Mouse (Mus musculus): ENCODE measurements around the gene Deaf1. TPM values are rescaled to one million over a fixed set of nuclear protein-coding genes. Genes with fewer than 3 reads are reported as not detected.

The Deaf1 gene
- polyA plus RNA-seq, 1 experiment from 2014 or later, result 79.7 TPM

- Histone ChIP-seq H3K36me3 (ENCODE audit: control insufficient read depth, insufficient read depth, low read length) (no peaks in the 10 kb centered on the region), H3K27ac (ENCODE audit: low read depth, low read length) (no peak overlapping the region), H3K27me3 (ENCODE audit: control insufficient read depth, insufficient read depth, low read length) (no peaks in the 10 kb centered on the region), H3K4me3 (ENCODE audit: low read length) (peak overlapping the region; percentile 44; the same call in 1 of the 2 replicates), H3K4me2 (replicated peaks; ENCODE audit: low read depth, low read length) (peak overlapping the region; percentile 88), H3K4me1 (ENCODE audit: control insufficient read depth, insufficient read depth, low read length) (peaks cover 4% of the 10 kb centered on the region; the same call in 1 of the 2 replicates), H3K9me3 (ENCODE audit: control insufficient read depth, low read length) (no peaks in the 10 kb centered on the region), H3K9ac (ENCODE audit: low read depth, low read length) (peak overlapping the region; percentile 56; the same call in 1 of the 2 replicates)
- WGBS, result 66% methylated on average over 11 of the region's 11 CpGs
- ATAC-seq (ENCODE audit: low FRiP score, low TSS enrichment), result peak; percentile 28
Measured at GRCm38 (mm10) chr7:141277701-141278678, 49.5 kb downstream of the Deaf1 start.

DNA sequence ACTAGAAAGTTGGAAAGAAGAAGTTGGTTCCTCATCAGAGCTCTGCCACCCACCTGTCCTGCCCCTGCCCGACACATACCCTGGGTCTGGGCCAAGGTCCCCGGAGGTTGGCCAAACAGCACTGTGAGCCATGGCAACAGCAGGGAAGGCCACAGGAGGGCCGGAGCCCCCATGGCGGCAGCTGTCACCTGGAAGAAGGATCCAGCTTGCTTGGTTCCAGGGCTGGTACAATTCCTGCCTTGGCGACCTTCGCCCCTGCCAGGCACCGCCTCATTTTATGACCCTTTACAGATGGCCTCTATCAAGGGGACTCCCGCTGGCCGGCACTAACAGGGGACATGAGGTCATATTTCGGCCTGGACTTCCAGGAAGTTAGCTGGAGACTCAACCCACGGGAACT, 50.9 kb downstream of the Deaf1 start, which contains the start of gene Cdhr5:
TSS of gene Cdhr5 (minus strand) at position 241 of the 400 bp plus-strand sequence.
- no peaks in the 10 kb centered on the region for H3K27me3 ChIP-seq (ENCODE audit: control insufficient read depth, insufficient read depth, low read length)
- H3K36me3 ChIP-seq (ENCODE audit: control insufficient read depth, insufficient read depth, low read length), result no peaks in the 10 kb centered on the region
- 0 out of 2 replicates have a peak within 1 kb of the TSS, but pooled peaks have one; percentile 1 for H3K4me2 ChIP-seq (replicated peaks; ENCODE audit: low read depth, low read length)
- H3K9me3 ChIP-seq (ENCODE audit: control insufficient read depth, low read length), result no peaks in the 10 kb centered on the region
- 22% methylated on average over 11 of the region's 11 CpGs for WGBS
- H3K4me3 ChIP-seq (ENCODE audit: low read length), result no peak within 1 kb of the TSS
- peaks cover 4% of the 10 kb centered on the region; the same call in 1 of the 2 replicates for H3K4me1 ChIP-seq (ENCODE audit: control insufficient read depth, insufficient read depth, low read length)
- H3K9ac ChIP-seq (ENCODE audit: low read depth, low read length), result no peak within 1 kb of the TSS
- ATAC-seq (ENCODE audit: low FRiP score, low TSS enrichment), result peak; percentile 33; the same call in 1 of the 2 replicates
- H3K27ac ChIP-seq (ENCODE audit: low read depth, low read length), result no peak within 1 kb of the TSS

- H3K4me1 ChIP-seq (ENCODE audit: control insufficient read depth, insufficient read depth, low read length), result peaks cover 4% of the 10 kb centered on the region; the same call in 1 of the 2 replicates
- no peak overlapping the region for H3K9ac ChIP-seq (ENCODE audit: low read depth, low read length)
- no peak for ATAC-seq (ENCODE audit: low FRiP score, low TSS enrichment)
- H3K9me3 ChIP-seq (ENCODE audit: control insufficient read depth, low read length), result no peaks in the 10 kb centered on the region
- H3K27ac ChIP-seq (ENCODE audit: low read depth, low read length), result no peak overlapping the region
- WGBS, result 74% methylated on average over 9 of the region's 9 CpGs
- H3K4me3 ChIP-seq (ENCODE audit: low read length), result no peak overlapping the region
- no peak overlapping the region for H3K4me2 ChIP-seq (replicated peaks; ENCODE audit: low read depth, low read length)
- H3K27me3 ChIP-seq (ENCODE audit: control insufficient read depth, insufficient read depth, low read length), result no peaks in the 10 kb centered on the region
- no peaks in the 10 kb centered on the region for H3K36me3 ChIP-seq (ENCODE audit: control insufficient read depth, insufficient read depth, low read length)
Measured at GRCm38 (mm10) chr7:141275356-141275755, 52.1 kb downstream of the Deaf1 start.

GRCm38 (mm10) chr7:141270631-141271030, 56.9 kb downstream of the Deaf1 start:
- WGBS, result 87% methylated on average over 3 of the region's 3 CpGs
- H3K4me3 ChIP-seq (ENCODE audit: low read length), result no peak overlapping the region
- no peak overlapping the region for H3K4me2 ChIP-seq (replicated peaks; ENCODE audit: low read depth, low read length)
- H3K27ac ChIP-seq (ENCODE audit: low read depth, low read length), result no peak overlapping the region
- no peak overlapping the region for H3K9ac ChIP-seq (ENCODE audit: low read depth, low read length)
- H3K36me3 ChIP-seq (ENCODE audit: control insufficient read depth, insufficient read depth, low read length), result no peaks in the 10 kb centered on the region
- peaks cover 3% of the 10 kb centered on the region for H3K4me1 ChIP-seq (ENCODE audit: control insufficient read depth, insufficient read depth, low read length)
- ATAC-seq (ENCODE audit: low FRiP score, low TSS enrichment), result no peak
- H3K9me3 ChIP-seq (ENCODE audit: control insufficient read depth, low read length), result no peaks in the 10 kb centered on the region
- H3K27me3 ChIP-seq (ENCODE audit: control insufficient read depth, insufficient read depth, low read length), result no peaks in the 10 kb centered on the region

DNA sequence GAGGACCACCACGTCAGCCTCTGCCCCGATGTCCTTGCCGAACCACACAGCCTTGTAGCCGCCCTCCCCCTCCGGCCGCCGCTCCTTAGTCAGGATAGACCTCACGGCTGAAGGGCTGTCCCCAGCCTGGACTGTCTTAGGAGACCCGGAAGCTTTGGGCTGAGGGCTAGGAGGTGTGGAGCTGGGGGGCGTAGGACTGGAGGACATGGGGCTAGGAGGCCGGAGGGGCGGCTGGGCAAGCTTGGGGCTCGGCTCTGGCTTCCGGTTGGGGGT, 58.3 kb downstream of the Deaf1 start:
- H3K4me2 ChIP-seq (replicated peaks; ENCODE audit: low read depth, low read length), result no peak overlapping the region
- ATAC-seq (ENCODE audit: low FRiP score, low TSS enrichment), result no peak
- H3K9me3 ChIP-seq (ENCODE audit: control insufficient read depth, low read length), result no peaks in the 10 kb centered on the region
- whole genome bisulfite sequencing, result 80% methylated on average over 14 of the region's 14 CpGs
- peaks cover 4% of the 10 kb centered on the region for H3K36me3 ChIP-seq (ENCODE audit: control insufficient read depth, insufficient read depth, low read length)
- no peak overlapping the region for H3K27ac ChIP-seq (ENCODE audit: low read depth, low read length)
- H3K4me3 ChIP-seq (ENCODE audit: low read length), result no peak overlapping the region
- H3K4me1 ChIP-seq (ENCODE audit: control insufficient read depth, insufficient read depth, low read length), result peaks cover 11% of the 10 kb centered on the region
- H3K9ac ChIP-seq (ENCODE audit: low read depth, low read length), result no peak overlapping the region
- no peaks in the 10 kb centered on the region for H3K27me3 ChIP-seq (ENCODE audit: control insufficient read depth, insufficient read depth, low read length)

GRCm38 (mm10) chr7:141268466-141269272, 58.8 kb downstream of the Deaf1 start:
- ATAC-seq (ENCODE audit: low FRiP score, low TSS enrichment), result no peak
- H3K27me3 ChIP-seq (ENCODE audit: control insufficient read depth, insufficient read depth, low read length), result no peaks in the 10 kb centered on the region
- H3K4me1 ChIP-seq (ENCODE audit: control insufficient read depth, insufficient read depth, low read length), result peaks cover 11% of the 10 kb centered on the region
- H3K4me2 ChIP-seq (replicated peaks; ENCODE audit: low read depth, low read length), result no peak overlapping the region
- H3K4me3 ChIP-seq (ENCODE audit: low read length), result no peak overlapping the region
- H3K9me3 ChIP-seq (ENCODE audit: control insufficient read depth, low read length), result no peaks in the 10 kb centered on the region
- H3K9ac ChIP-seq (ENCODE audit: low read depth, low read length), result no peak overlapping the region
- H3K27ac ChIP-seq (ENCODE audit: low read depth, low read length), result no peak overlapping the region
- peaks cover 9% of the 10 kb centered on the region for H3K36me3 ChIP-seq (ENCODE audit: control insufficient read depth, insufficient read depth, low read length)
- 76% methylated on average over 24 of the region's 24 CpGs for WGBS

GRCm38 (mm10) chr7:141265739-141266561, 61.5 kb downstream of the Deaf1 start, which contains the start of gene Irf7:
TSS of gene Irf7 (minus strand) at chr7:141266481.
- ATAC-seq (ENCODE audit: low FRiP score, low TSS enrichment), result peak; percentile 67
- Histone ChIP-seq H3K4me2 (replicated peaks; ENCODE audit: low read depth, low read length) (peak within 1 kb of the TSS; percentile 88), H3K36me3 (ENCODE audit: control insufficient read depth, insufficient read depth, low read length) (peaks cover 36% of the 10 kb centered on the region), H3K4me1 (ENCODE audit: control insufficient read depth, insufficient read depth, low read length) (peaks cover 11% of the 10 kb centered on the region), H3K27me3 (ENCODE audit: control insufficient read depth, insufficient read depth, low read length) (no peaks in the 10 kb centered on the region), H3K27ac (ENCODE audit: low read depth, low read length) (no peak within 1 kb of the TSS), H3K9me3 (ENCODE audit: control insufficient read depth, low read length) (no peaks in the 10 kb centered on the region), H3K9ac (ENCODE audit: low read depth, low read length) (peak within 1 kb of the TSS; percentile 58), H3K4me3 (ENCODE audit: low read length) (peak within 1 kb of the TSS; percentile 51)
- WGBS, result 10% methylated on average over 25 of the region's 25 CpGs

GRCm38 (mm10) chr7:141265411-141265738, 62.1 kb downstream of the Deaf1 start:
- Histone ChIP-seq H3K4me3 (ENCODE audit: low read length) (no peak overlapping the region), H3K4me1 (ENCODE audit: control insufficient read depth, insufficient read depth, low read length) (peaks cover 11% of the 10 kb centered on the region), H3K9me3 (ENCODE audit: control insufficient read depth, low read length) (no peaks in the 10 kb centered on the region), H3K27me3 (ENCODE audit: control insufficient read depth, insufficient read depth, low read length) (no peaks in the 10 kb centered on the region), H3K4me2 (replicated peaks; ENCODE audit: low read depth, low read length) (peak overlapping the region; percentile 88), H3K9ac (ENCODE audit: low read depth, low read length) (no peak overlapping the region), H3K36me3 (ENCODE audit: control insufficient read depth, insufficient read depth, low read length) (peaks cover 42% of the 10 kb centered on the region), H3K27ac (ENCODE audit: low read depth, low read length) (no peak overlapping the region)
- peak; percentile 34 for ATAC-seq (ENCODE audit: low FRiP score, low TSS enrichment)
- WGBS, result 34% methylated on average over 11 of the region's 11 CpGs

Measured in kidney, embryonic 14.5 days (tissue).